Comparison of ENCODE assay signal across 9 mouse cellular contexts in genomic region chr14:75899566-75899965, GRCm38 (mm10). TPM values are rescaled to one million over a fixed set of nuclear protein-coding genes. Genes with fewer than 3 reads are reported as not detected.
DNase-seq lines count a peak whose midpoint lies in the region; ATAC-seq and TF ChIP-seq lines count a peak whose summit lies in the region.
"Had no signal": no experiment of that assay in that cellular context is flagged by ENCODE, and none has a peak within 500 bp of the region (broad histone marks: within the 10 kb centered on the region; RNA-seq: fewer than 3 reads in every experiment).

No protein-coding gene starts in this region.

- H3K27ac ChIP-seq in forebrain, embryonic 13.5 days, result no peak overlapping the region
- H3K27ac ChIP-seq in layer of hippocampus, adult 2 months, result peak overlapping the region; percentile 87
- H3K27ac ChIP-seq in lung, embryonic 15.5 days, result no peak overlapping the region

- 17% methylated on average over 4 of the region's 4 CpGs for WGBS in forebrain, embryonic 13.5 days
- 30% methylated on average over 4 of the region's 4 CpGs for WGBS in lung, embryonic 15.5 days

- peak; percentile 72 for DNase-seq in c-Kit-positive CD71-negative TER-119-negative erythroid progenitor cells, embryonic 14.5 days (ENCODE audit: low read depth)
- DNase-seq in layer of hippocampus, adult 2 months (ENCODE audit: low spot score in 2 of 2), result peak; percentile 91 to 93
- peak; percentile 82 for DNase-seq in ovary, postnatal 14 days (ENCODE audit: low spot score)
- peak; percentile 73 for DNase-seq in thymus, postnatal 0 days (ENCODE audit: low spot score)

- ATAC-seq in forebrain, embryonic 13.5 days, result peak; percentile 83
- ATAC-seq in hematopoietic stem cell, adult 5-6 weeks (replicated peaks in 1 of 2; ENCODE audit: insufficient read depth in 1 of 2, low FRiP score in 2 of 2, low TSS enrichment in 1 of 2, low read depth in 1 of 2, poor library complexity in 2 of 2, severe bottlenecking in 2 of 2), result peak; percentile 89 to 94
- ATAC-seq in lung, embryonic 15.5 days (ENCODE audit: borderline replicate concordance, extremely low read depth, low FRiP score, low TSS enrichment), result peak; percentile 42; the same call in 1 of the 2 replicates

- peak; percentile 56 for TF ChIP-seq CTCF in E14TG2a.4 (conservative IDR thresholded peaks at IDR 0.05; ENCODE audit: low read length)
- TF ChIP-seq CTCF in layer of hippocampus, adult 2 months (conservative IDR thresholded peaks at IDR 0.05), result peak; percentile 94

- peaks cover 19% of the 10 kb centered on the region for H3K4me1 ChIP-seq in E14TG2a.4 (replicated peaks; ENCODE audit: low read depth, low read length)
- H3K4me1 ChIP-seq in forebrain, embryonic 13.5 days, result peaks cover 23% of the 10 kb centered on the region
- no peaks in the 10 kb centered on the region for H3K4me1 ChIP-seq in lung, embryonic 15.5 days

- H3K27me3 ChIP-seq in E14TG2a.4 (ENCODE audit: insufficient read depth, low read length), result no peaks in the 10 kb centered on the region
- H3K27me3 ChIP-seq in forebrain, embryonic 13.5 days, result no peaks in the 10 kb centered on the region
- H3K27me3 ChIP-seq in lung, embryonic 15.5 days, result no peaks in the 10 kb centered on the region

- H3K4me3 ChIP-seq in E14TG2a.4 (replicated peaks; ENCODE audit: low read length), result no peak overlapping the region
- H3K4me3 ChIP-seq in forebrain, embryonic 13.5 days, result no peak overlapping the region
- H3K4me3 ChIP-seq in layer of hippocampus, adult 2 months, result no peak overlapping the region
- H3K4me3 ChIP-seq in lung, embryonic 15.5 days, result no peak overlapping the region

- H3K36me3 ChIP-seq in E14TG2a.4 (ENCODE audit: insufficient read depth, low read length), result peaks cover 68% of the 10 kb centered on the region
- peaks cover 21% of the 10 kb centered on the region for H3K36me3 ChIP-seq in forebrain, embryonic 13.5 days (ENCODE audit: poor library complexity, severe bottlenecking)
- peaks cover 8% of the 10 kb centered on the region for H3K36me3 ChIP-seq in lung, embryonic 15.5 days

- no peak overlapping the region for H3K9ac ChIP-seq in forebrain, embryonic 13.5 days
- H3K9ac ChIP-seq in lung, embryonic 15.5 days, result no peak overlapping the region

- no peaks in the 10 kb centered on the region for H3K9me3 ChIP-seq in E14TG2a.4 (ENCODE audit: low read length)
- H3K9me3 ChIP-seq in forebrain, embryonic 13.5 days (replicated peaks), result no peaks in the 10 kb centered on the region
- H3K9me3 ChIP-seq in lung, embryonic 15.5 days, result no peaks in the 10 kb centered on the region

- no peak overlapping the region for H3K4me2 ChIP-seq in forebrain, embryonic 13.5 days
- no peak overlapping the region for H3K4me2 ChIP-seq in lung, embryonic 15.5 days

RNA-seq across cellular contexts. Expression of gene Tpt1, which starts 54.7 kb away (rescaled TPM):
- 977 and 1,124 TPM in 2 replicates for polyA plus RNA-seq in forebrain, embryonic 13.5 days (2015; fragmentation: Nextera tagmentation; extraction: Ambion mirVana)
- total RNA-seq in hematopoietic stem cell, adult 5-6 weeks (2017), result 893 and 1,274 TPM in 2 replicates
- 1,000 to 10,000 TPM in 1 of 2 experiments, 100 to 1,000 TPM in 1; 932 to 1,022 TPM for total RNA-seq in layer of hippocampus, adult 2 months (2021)
- 998 and 1,067 TPM in 2 replicates for polyA plus RNA-seq in lung, embryonic 15.5 days (2015; fragmentation: Nextera tagmentation; extraction: Ambion mirVana)
- 1,615 and 1,673 TPM in 2 replicates for polyA plus RNA-seq in thymus, postnatal 0 days (2015; fragmentation: Nextera tagmentation; extraction: Ambion mirVana)

RNA-seq across cellular contexts. Expression of gene Kctd4, which starts 55.2 kb away (rescaled TPM):
- polyA plus RNA-seq in forebrain, embryonic 13.5 days (2015; fragmentation: Nextera tagmentation; extraction: Ambion mirVana), result 3.5 and 3.6 TPM in 2 replicates
- total RNA-seq in hematopoietic stem cell, adult 5-6 weeks (2017), result not detected in 2 replicates
- 10 to 100 TPM; 60.6 to 63.3 TPM for total RNA-seq in layer of hippocampus, adult 2 months (2021)
- 0.29 and 0.32 TPM in 2 replicates for polyA plus RNA-seq in lung, embryonic 15.5 days (2015; fragmentation: Nextera tagmentation; extraction: Ambion mirVana)
- 1.9 TPM in 2 replicates for polyA plus RNA-seq in thymus, postnatal 0 days (2015; fragmentation: Nextera tagmentation; extraction: Ambion mirVana)
- polyA plus RNA-seq: gonadal fat pad, adult 2 months had no signal
